ENCODE assay signal across 9 mouse cellular contexts in the genomic region with DNA sequence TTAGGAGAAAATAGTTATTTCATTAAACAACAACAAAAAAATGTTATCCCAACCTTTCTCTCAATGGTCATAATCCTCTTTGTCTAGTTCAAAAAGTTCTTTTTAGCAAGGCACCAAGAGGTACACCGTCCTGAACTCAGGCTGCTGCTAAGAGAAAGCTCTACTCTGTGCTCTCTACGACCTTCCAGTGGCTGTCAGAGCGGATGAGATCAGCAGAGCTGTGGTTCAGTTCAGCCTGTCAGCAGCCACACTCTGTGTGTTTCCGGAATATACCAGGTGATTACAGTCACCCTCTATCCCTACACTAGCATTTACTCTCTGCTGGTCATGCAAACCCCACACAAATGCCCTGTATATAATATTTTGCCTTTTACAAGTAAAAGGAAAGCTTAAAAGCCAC. TPM values are rescaled to one million over a fixed set of nuclear protein-coding genes. Genes with fewer than 3 reads are reported as not detected.
A peak's percentile ranks its signal among the peaks of the same experiment; 100 is the strongest.
DNase-seq lines count a peak whose midpoint lies in the region; ATAC-seq and TF ChIP-seq lines count a peak whose summit lies in the region.
"Had no signal": no experiment of that assay in that cellular context is flagged by ENCODE, and none has a peak within 500 bp of the region (broad histone marks: within the 10 kb centered on the region; RNA-seq: fewer than 3 reads in every experiment).

No protein-coding gene starts in this region.

- peak; percentile 22 for ATAC-seq in activated CD4-positive, CD25-positive, alpha-beta regulatory T cell, adult 4 months
- ATAC-seq in heart, embryonic 12.5 days (ENCODE audit: insufficient number of reproducible peaks, low FRiP score) = no peak
- no peak for ATAC-seq in erythroblast, adult 5-6 weeks (replicated peaks; ENCODE audit: low FRiP score, poor library complexity, severe bottlenecking)
- no peak for ATAC-seq in megakaryocyte progenitor cell, adult 5-6 weeks (replicated peaks; ENCODE audit: poor library complexity)
- ATAC-seq: Patski had no signal

- no peak overlapping the region; the same call in 1 of the 2 replicates for H3K9ac ChIP-seq in heart, embryonic 12.5 days

- no peaks in the 10 kb centered on the region for H3K27me3 ChIP-seq in heart, embryonic 12.5 days (replicated peaks)
- H3K27me3 ChIP-seq: Patski had no signal

- intact Hi-C loops in gastrocnemius, adult 2 months (cut with DNase I) = loop anchor here (10.0 kb wide), 1 partner anchor 319 kb away; no protein-coding TSS in a partner anchor

- H3K36me3 ChIP-seq in heart, embryonic 12.5 days = no peaks in the 10 kb centered on the region

- no peak for DNase-seq in gastrocnemius, adult 2 months
- no peak for DNase-seq in gastrocnemius, postnatal 25 days
- DNase-seq in lung, postnatal 36 days = peak; percentile 33
- DNase-seq in thymus, postnatal 36 days = peak; percentile 37 to 55

- TF ChIP-seq CTCF in gastrocnemius, adult 2 months (IDR thresholded peaks at IDR 0.05) = no peak

- WGBS in heart, embryonic 12.5 days = 10% methylated on average over 4 of the region's 4 CpGs

- H3K27ac ChIP-seq in gastrocnemius, adult 2 months = peak overlapping the region; percentile 36
- H3K27ac ChIP-seq in heart, embryonic 12.5 days (ENCODE audit: poor library complexity, severe bottlenecking) = 0 out of 2 replicates have a peak overlapping the region, but pooled peaks have one; percentile 43

- H3K9me3 ChIP-seq in heart, embryonic 12.5 days (replicated peaks) = no peaks in the 10 kb centered on the region

- H3K4me1 ChIP-seq in heart, embryonic 12.5 days (replicated peaks) = peaks cover 21% of the 10 kb centered on the region

- H3K4me3 ChIP-seq in gastrocnemius, adult 2 months = peak overlapping the region; percentile 78
- H3K4me3 ChIP-seq in heart, embryonic 12.5 days = peak overlapping the region; percentile 33

- peak overlapping the region; percentile 61 for H3K4me2 ChIP-seq in heart, embryonic 12.5 days

RNA-seq across cellular contexts. Expression of a gene that starts 4.2 kb away (rescaled TPM):
- total RNA-seq in gastrocnemius, adult 2 months (2021) = 1 to 10 TPM; 3.5 to 5.7 TPM
- 1 to 10 TPM; 5.3 to 5.4 TPM for total RNA-seq in gastrocnemius, postnatal 25 days (2021)
- 1 to 10 TPM; 3.4 to 5.3 TPM for polyA plus RNA-seq in activated CD4-positive, CD25-positive, alpha-beta regulatory T cell, adult 4 months (2017; shearing (Covaris generic))
- 62.6 and 63.3 TPM in 2 replicates for polyA plus RNA-seq in heart, embryonic 12.5 days (2016; fragmentation: Nextera tagmentation; extraction: Ambion mirVana)
- 4.6 and 11.1 TPM in 2 replicates for total RNA-seq in erythroblast, adult 5-6 weeks (2015; ENCODE audit: low replicate concordance)
- 7.5 and 8.9 TPM in 2 replicates for total RNA-seq in erythroblast, adult 5-6 weeks (2017; ENCODE audit: low replicate concordance)
- total RNA-seq in megakaryocyte progenitor cell, adult 5-6 weeks (2015) = 24.0 and 24.6 TPM in 2 replicates
- total RNA-seq in megakaryocyte progenitor cell, adult 5-6 weeks (2017) = 19.4 and 21.0 TPM in 2 replicates

Comparison
In these comparisons a context has a peak if more than half of its experiments do, and no peak if none do; other contexts are left out.
1. DNase-seq: peak in lung, postnatal 36 days (single experiment) and thymus, postnatal 36 days (2 of 2); none in gastrocnemius, adult 2 months (single experiment) and gastrocnemius, postnatal 25 days (single experiment).